In the genomic region with DNA sequence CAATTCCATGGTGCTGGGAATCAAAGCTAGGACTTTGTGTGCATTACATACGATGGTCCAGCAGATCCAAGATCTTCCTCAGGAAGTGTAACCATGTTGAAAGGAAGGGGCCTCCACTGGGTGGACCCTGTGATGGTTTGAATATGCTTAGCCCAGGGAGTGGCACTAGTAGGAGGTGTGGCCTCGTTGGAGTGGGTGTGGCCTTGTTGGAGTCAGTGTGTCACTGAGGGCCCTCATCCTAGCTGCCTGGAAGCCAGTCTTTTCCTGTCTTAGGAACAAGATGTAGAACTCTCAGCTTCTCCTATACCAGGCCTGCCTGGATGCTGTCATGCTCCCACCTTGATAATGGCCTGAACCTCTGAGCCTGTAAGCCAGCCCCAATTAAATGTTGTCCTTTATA, we compare ENCODE assay signal across 23 mouse cellular contexts.
"Had no signal": no experiment of that assay in that cellular context is flagged by ENCODE, and none has a peak within 500 bp of the region (broad histone marks: within the 10 kb centered on the region; RNA-seq: fewer than 3 reads in every experiment).

No protein-coding gene starts in this region.

- H3K9me3 ChIP-seq: embryonic facial prominence, embryonic 10.5 days; embryonic facial prominence, embryonic 12.5 days; embryonic facial prominence, embryonic 13.5 days; embryonic facial prominence, embryonic 15.5 days; forebrain, embryonic 10.5 days; forebrain, embryonic 12.5 days; forebrain, embryonic 13.5 days; forebrain, embryonic 15.5 days had no signal

- H3K4me1 ChIP-seq: embryonic facial prominence, embryonic 10.5 days; embryonic facial prominence, embryonic 12.5 days; embryonic facial prominence, embryonic 13.5 days; embryonic facial prominence, embryonic 15.5 days; forebrain, embryonic 10.5 days; forebrain, embryonic 12.5 days; forebrain, embryonic 13.5 days; forebrain, embryonic 15.5 days had no signal

- H3K27ac ChIP-seq: embryonic facial prominence, embryonic 10.5 days; embryonic facial prominence, embryonic 12.5 days; embryonic facial prominence, embryonic 13.5 days; embryonic facial prominence, embryonic 15.5 days; forebrain, embryonic 10.5 days; forebrain, embryonic 12.5 days; forebrain, embryonic 13.5 days; forebrain, embryonic 15.5 days; gastrocnemius, adult 2 months; heart, adult 2 months had no signal

- H3K36me3 ChIP-seq: embryonic facial prominence, embryonic 10.5 days; embryonic facial prominence, embryonic 12.5 days; embryonic facial prominence, embryonic 13.5 days; embryonic facial prominence, embryonic 15.5 days; forebrain, embryonic 10.5 days; forebrain, embryonic 12.5 days; forebrain, embryonic 15.5 days had no signal

- H3K4me3 ChIP-seq: embryonic facial prominence, embryonic 10.5 days; embryonic facial prominence, embryonic 12.5 days; embryonic facial prominence, embryonic 13.5 days; embryonic facial prominence, embryonic 15.5 days; erythroblast, embryonic 14.5 days; forebrain, embryonic 10.5 days; forebrain, embryonic 12.5 days; forebrain, embryonic 13.5 days; forebrain, embryonic 15.5 days; gastrocnemius, adult 2 months; heart, adult 2 months had no signal

- DNase-seq: cerebellum, adult 9-11 months; cerebellum, postnatal 10 days; cerebellum, postnatal 14 days; cerebellum, postnatal 25 days; cerebellum, postnatal 36 days; embryo, embryonic 11 days; gastrocnemius, adult 2 months; gastrocnemius, postnatal 10 days; gastrocnemius, postnatal 14 days; gastrocnemius, postnatal 25 days; gastrocnemius, postnatal 36 days; heart, adult 11 months; heart, adult 18-20 months; heart, adult 2 months had no signal

- H3K27me3 ChIP-seq: embryonic facial prominence, embryonic 12.5 days; embryonic facial prominence, embryonic 13.5 days; embryonic facial prominence, embryonic 15.5 days; forebrain, embryonic 13.5 days; forebrain, embryonic 15.5 days had no signal
